Mouse (Mus musculus): ENCODE measurements at regions not wholly inside any gene's neighbourhood (a gene's known extent, or its start where the extent isn't known, plus 50 kb on each side); places are given as distances from the start of the nearest gene placed in this dataset.

DNA sequence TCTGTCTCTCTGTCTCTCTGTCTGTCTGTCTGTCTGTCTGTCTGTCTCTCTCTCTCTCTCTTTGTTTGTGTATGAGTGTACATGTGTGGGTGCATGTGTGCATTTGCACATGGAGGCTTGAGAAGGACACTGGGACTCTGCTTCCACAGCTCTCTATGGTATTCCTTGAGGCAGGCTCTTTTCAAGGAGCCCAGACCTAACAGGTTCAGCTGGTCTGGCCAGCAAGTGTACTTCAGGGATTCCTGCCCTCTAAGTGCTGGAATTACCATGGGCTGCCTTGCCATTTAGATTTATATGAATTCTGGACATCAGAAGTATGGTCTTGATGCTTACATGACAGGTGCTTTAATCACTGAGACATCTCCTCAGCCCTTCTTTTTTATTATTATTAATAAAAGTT, 274.4 kb downstream of the Tmem38b start:
- no peak for DNase-seq (ENCODE audit: low spot score)
- ATAC-seq (ENCODE audit: low FRiP score, low TSS enrichment) = no peak
- no peak for TF ChIP-seq CTCF (IDR thresholded peaks at IDR 0.05; ENCODE audit: low read depth)
- no peak for TF ChIP-seq EP300 (optimal IDR thresholded peaks at IDR 0.05)
- no peak overlapping the region for H3K4me2 ChIP-seq (replicated peaks; ENCODE audit: low read depth)
- H3K9ac ChIP-seq (ENCODE audit: low read length) = no peak overlapping the region
- no peaks in the 10 kb centered on the region for H3K27me3 ChIP-seq (ENCODE audit: control insufficient read depth, insufficient read depth, low read length)
- H3K9me3 ChIP-seq (ENCODE audit: control insufficient read depth, low read length) = no peaks in the 10 kb centered on the region
- no peak overlapping the region for H3K4me3 ChIP-seq (ENCODE audit: low read depth, low read length)
- no peak overlapping the region for H3K27ac ChIP-seq (replicated peaks)
- no peaks in the 10 kb centered on the region for H3K4me1 ChIP-seq (replicated peaks; ENCODE audit: control insufficient read depth, insufficient read depth)
- no peaks in the 10 kb centered on the region for H3K36me3 ChIP-seq (ENCODE audit: control insufficient read depth, insufficient read depth, low read length)

DNA sequence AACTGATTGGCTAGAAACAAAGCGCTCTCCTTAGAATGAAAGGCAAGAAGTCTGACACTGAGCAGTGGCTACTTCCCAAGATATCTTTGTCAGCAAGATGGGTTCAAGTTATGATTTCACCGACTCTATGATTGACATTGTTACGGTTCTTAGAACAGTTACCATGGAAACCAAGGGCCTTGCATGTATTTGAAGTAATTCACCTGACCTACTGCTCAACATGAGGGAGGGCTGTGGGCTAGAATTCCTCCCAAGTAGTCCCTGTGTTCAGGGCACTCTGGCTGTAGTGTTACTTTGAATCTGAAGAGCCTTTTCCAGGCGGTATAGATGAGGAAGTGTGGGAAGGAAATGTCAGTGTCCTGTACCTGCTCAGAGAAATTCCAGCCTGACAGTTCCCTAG, 281.1 kb downstream of the Tmem38b start:
- Histone ChIP-seq H3K4me3 (ENCODE audit: low read depth, low read length) (no peak overlapping the region), H3K9me3 (ENCODE audit: control insufficient read depth, low read length) (no peaks in the 10 kb centered on the region), H3K36me3 (ENCODE audit: control insufficient read depth, insufficient read depth, low read length) (no peaks in the 10 kb centered on the region), H3K27ac (replicated peaks) (no peak overlapping the region), H3K4me1 (replicated peaks; ENCODE audit: control insufficient read depth, insufficient read depth) (no peaks in the 10 kb centered on the region), H3K9ac (ENCODE audit: low read length) (no peak overlapping the region), H3K27me3 (ENCODE audit: control insufficient read depth, insufficient read depth, low read length) (no peaks in the 10 kb centered on the region), H3K4me2 (replicated peaks; ENCODE audit: low read depth) (no peak overlapping the region)
- DNase-seq (ENCODE audit: low spot score) (no peak), ATAC-seq (ENCODE audit: low FRiP score, low TSS enrichment) (no peak)
- no peak for TF ChIP-seq EP300 (optimal IDR thresholded peaks at IDR 0.05)
- no peak for TF ChIP-seq CTCF (IDR thresholded peaks at IDR 0.05; ENCODE audit: low read depth)
- 81% methylated on average over 4 of the region's 4 CpGs for WGBS

DNA sequence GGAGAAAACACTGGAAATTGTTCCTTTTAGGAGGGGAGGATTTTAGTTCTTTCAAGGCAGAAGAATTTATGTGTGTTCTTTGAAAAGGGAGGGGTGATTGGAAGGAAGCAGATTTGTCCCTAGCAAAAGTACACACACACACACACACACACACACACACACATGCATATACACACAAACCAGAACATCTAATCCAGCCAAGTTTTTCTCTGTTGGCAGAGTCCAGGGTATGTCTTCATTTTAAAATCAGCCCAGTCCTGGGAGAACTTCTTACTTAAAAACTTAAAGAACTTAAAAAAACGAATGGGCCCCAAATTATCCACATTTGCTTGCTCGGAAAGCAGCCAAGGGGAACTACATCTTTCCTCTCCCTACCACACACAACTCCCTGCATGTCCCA, 290.5 kb downstream of the Tmem38b start:
- no peak overlapping the region for H3K9ac ChIP-seq (ENCODE audit: low read length)
- DNase-seq (ENCODE audit: low spot score) (no peak), ATAC-seq (ENCODE audit: low FRiP score, low TSS enrichment) (0 out of 2 replicates have a peak, but pooled peaks have one; percentile 53)
- H3K4me2 ChIP-seq (replicated peaks; ENCODE audit: low read depth) = no peak overlapping the region
- H3K27ac ChIP-seq (replicated peaks) = no peak overlapping the region; the same call in 1 of the 2 replicates
- TF ChIP-seq CTCF (IDR thresholded peaks at IDR 0.05; ENCODE audit: low read depth) (no peak), EP300 (optimal IDR thresholded peaks at IDR 0.05) (no peak)
- no peaks in the 10 kb centered on the region for H3K4me1 ChIP-seq (replicated peaks; ENCODE audit: control insufficient read depth, insufficient read depth)
- no peaks in the 10 kb centered on the region for H3K36me3 ChIP-seq (ENCODE audit: control insufficient read depth, insufficient read depth, low read length)
- 36% methylated on average over 2 of the region's 2 CpGs for WGBS
- H3K27me3 ChIP-seq (ENCODE audit: control insufficient read depth, insufficient read depth, low read length) = no peaks in the 10 kb centered on the region
- H3K4me3 ChIP-seq (ENCODE audit: low read depth, low read length) = no peak overlapping the region
- H3K9me3 ChIP-seq (ENCODE audit: control insufficient read depth, low read length) = no peaks in the 10 kb centered on the region

DNA sequence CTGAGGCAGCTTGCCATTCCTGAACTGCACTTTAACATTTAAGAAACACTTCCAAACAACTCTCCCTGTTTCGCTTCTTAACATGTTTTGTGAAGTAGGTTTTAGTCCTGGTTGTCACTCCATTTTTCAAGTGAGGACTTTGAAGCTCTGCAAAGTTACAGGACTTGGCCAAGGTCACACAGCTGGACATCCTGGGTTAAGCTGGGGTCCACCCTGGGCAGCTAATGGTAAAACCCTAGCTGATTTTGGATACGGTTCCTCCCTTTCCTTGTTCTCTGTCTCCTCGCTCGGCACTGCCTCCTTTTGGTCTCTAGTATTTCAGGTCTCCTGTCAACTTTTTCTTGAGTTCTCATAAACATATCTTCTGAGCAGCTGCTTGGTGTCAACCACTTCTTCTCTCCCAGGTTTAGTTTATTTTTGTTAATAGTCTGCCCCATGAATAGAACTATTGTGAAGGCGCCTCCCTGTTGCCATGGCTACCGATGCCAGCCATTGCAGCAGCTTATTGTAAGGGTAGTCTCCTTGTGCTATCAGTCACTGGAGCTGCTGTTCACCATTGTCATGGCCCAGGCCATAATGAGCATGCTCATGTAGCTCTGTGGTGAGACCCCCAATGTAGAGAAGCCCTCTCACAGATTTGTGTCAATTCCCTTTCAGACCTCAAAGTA, 292.5 kb downstream of the Tmem38b start:
- no peak for DNase-seq (ENCODE audit: low spot score)

DNA sequence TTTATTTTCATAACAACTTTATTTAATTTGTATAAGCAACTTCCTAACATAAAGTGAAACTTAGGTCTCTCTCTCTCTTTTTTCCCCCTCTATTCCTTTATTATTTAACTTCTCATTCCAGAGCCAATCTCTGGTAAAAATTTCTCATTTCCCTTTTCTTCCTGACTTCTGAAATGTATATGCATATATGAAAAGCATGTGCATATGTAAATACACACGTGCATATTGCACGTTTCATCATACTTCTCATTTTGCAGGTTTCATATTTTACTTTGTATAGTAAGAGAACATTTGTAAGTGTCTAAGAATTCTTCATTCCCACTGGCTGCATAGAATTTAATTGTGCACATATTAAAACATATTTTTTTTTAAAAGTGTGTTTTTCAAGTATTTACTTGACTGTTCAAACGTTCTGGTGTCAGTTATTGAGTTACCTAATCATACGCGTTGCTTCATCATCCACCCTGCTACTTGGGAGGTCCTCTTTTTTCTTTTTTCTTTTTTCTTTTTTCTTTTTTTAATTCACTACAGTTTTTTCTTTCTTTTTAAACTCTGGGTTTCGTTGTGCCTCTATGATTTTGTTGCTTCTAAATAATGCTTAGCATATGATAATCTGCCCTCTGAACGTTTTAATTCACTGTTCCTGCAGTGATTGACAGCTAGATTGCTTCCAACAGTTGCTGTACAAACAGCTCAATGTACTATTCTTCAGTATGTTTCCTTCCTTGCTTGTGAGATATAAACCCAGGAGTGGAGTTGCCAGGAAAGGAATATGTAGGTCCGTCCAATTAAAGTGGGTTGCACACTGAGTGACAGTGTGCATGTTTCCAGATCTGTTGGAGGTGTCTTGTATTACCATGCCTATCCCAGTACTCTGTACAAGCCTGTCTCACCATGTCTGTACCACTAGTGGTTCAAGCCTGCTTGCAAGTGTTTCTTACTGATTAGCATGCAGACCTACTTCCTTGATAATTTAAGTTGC, 303.2 kb downstream of the Tmem38b start:
- no peak for TF ChIP-seq CTCF (IDR thresholded peaks at IDR 0.05; ENCODE audit: low read depth)
- TF ChIP-seq EP300 (optimal IDR thresholded peaks at IDR 0.05) = no peak
- Histone ChIP-seq H3K36me3 (ENCODE audit: control insufficient read depth, insufficient read depth, low read length) (no peaks in the 10 kb centered on the region), H3K27ac (replicated peaks) (no peak overlapping the region), H3K27me3 (ENCODE audit: control insufficient read depth, insufficient read depth, low read length) (no peaks in the 10 kb centered on the region), H3K4me3 (ENCODE audit: low read depth, low read length) (no peak overlapping the region), H3K9ac (ENCODE audit: low read length) (no peak overlapping the region), H3K4me2 (replicated peaks; ENCODE audit: low read depth) (no peak overlapping the region), H3K9me3 (ENCODE audit: control insufficient read depth, low read length) (no peaks in the 10 kb centered on the region), H3K4me1 (replicated peaks; ENCODE audit: control insufficient read depth, insufficient read depth) (no peaks in the 10 kb centered on the region)
- ATAC-seq (ENCODE audit: low FRiP score, low TSS enrichment) (no peak), DNase-seq (ENCODE audit: low spot score) (no peak)
- WGBS = 47% methylated on average over 8 of the region's 8 CpGs

More for the DNA sequence above, 292.5 kb downstream of the Tmem38b start:
- H3K4me1 ChIP-seq (replicated peaks; ENCODE audit: control insufficient read depth, insufficient read depth) = no peaks in the 10 kb centered on the region
- no peak overlapping the region for H3K9ac ChIP-seq (ENCODE audit: low read length)
- H3K9me3 ChIP-seq (ENCODE audit: control insufficient read depth, low read length) = no peaks in the 10 kb centered on the region
- no peaks in the 10 kb centered on the region for H3K36me3 ChIP-seq (ENCODE audit: control insufficient read depth, insufficient read depth, low read length)
- no peak overlapping the region for H3K4me2 ChIP-seq (replicated peaks; ENCODE audit: low read depth)
- no peak for TF ChIP-seq EP300 (optimal IDR thresholded peaks at IDR 0.05)
- no peaks in the 10 kb centered on the region for H3K27me3 ChIP-seq (ENCODE audit: control insufficient read depth, insufficient read depth, low read length)
- no peak for ATAC-seq (ENCODE audit: low FRiP score, low TSS enrichment)
- WGBS = 74% methylated on average over 6 of the region's 6 CpGs
- no peak overlapping the region for H3K27ac ChIP-seq (replicated peaks)
- H3K4me3 ChIP-seq (ENCODE audit: low read depth, low read length) = no peak overlapping the region

DNA sequence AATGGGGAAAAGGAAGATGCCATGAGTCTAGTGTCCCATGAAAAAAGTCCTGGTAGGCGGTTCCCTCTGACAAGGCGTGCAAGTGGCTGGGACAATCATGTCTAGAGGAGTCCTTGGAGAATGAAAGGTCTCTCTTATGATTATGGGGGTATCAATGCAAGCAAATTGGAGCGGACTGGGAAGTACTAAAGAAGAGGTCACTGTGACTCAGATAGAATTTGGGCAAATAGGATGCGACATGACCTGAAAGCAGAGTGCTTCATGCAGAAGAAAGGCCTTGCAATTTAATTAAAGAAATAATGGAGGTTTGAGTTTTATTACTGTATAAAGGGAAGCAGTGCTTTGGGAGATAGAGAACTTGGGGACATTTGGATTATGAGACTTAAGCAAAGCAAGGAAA, 330.3 kb downstream of the Tmem38b start:
- 93% methylated on average over 4 of the region's 4 CpGs for WGBS
- H3K4me3 ChIP-seq (ENCODE audit: low read depth, low read length) = no peak overlapping the region
- H3K4me1 ChIP-seq (replicated peaks; ENCODE audit: control insufficient read depth, insufficient read depth) = no peaks in the 10 kb centered on the region
- H3K9ac ChIP-seq (ENCODE audit: low read length) = no peak overlapping the region
- TF ChIP-seq EP300 (optimal IDR thresholded peaks at IDR 0.05) (no peak), CTCF (IDR thresholded peaks at IDR 0.05; ENCODE audit: low read depth) (no peak)
- no peak overlapping the region for H3K4me2 ChIP-seq (replicated peaks; ENCODE audit: low read depth)
- no peak overlapping the region for H3K27ac ChIP-seq (replicated peaks)
- no peaks in the 10 kb centered on the region for H3K36me3 ChIP-seq (ENCODE audit: control insufficient read depth, insufficient read depth, low read length)
- no peaks in the 10 kb centered on the region for H3K27me3 ChIP-seq (ENCODE audit: control insufficient read depth, insufficient read depth, low read length)
- ATAC-seq (ENCODE audit: low FRiP score, low TSS enrichment) (no peak), DNase-seq (ENCODE audit: low spot score) (no peak)
- H3K9me3 ChIP-seq (ENCODE audit: control insufficient read depth, low read length) = no peaks in the 10 kb centered on the region

All from stomach, postnatal 0 days (tissue).